Mouse (Mus musculus): ENCODE results near the gene H13. TPM values are rescaled to one million over a fixed set of nuclear protein-coding genes. Genes with fewer than 3 reads are reported as not detected.
A peak's percentile ranks its signal among the peaks of the same experiment; 100 is the strongest.

Gene H13
- polyA plus RNA-seq, 1 experiment from 2014 or later, result 88.6 TPM

DNA sequence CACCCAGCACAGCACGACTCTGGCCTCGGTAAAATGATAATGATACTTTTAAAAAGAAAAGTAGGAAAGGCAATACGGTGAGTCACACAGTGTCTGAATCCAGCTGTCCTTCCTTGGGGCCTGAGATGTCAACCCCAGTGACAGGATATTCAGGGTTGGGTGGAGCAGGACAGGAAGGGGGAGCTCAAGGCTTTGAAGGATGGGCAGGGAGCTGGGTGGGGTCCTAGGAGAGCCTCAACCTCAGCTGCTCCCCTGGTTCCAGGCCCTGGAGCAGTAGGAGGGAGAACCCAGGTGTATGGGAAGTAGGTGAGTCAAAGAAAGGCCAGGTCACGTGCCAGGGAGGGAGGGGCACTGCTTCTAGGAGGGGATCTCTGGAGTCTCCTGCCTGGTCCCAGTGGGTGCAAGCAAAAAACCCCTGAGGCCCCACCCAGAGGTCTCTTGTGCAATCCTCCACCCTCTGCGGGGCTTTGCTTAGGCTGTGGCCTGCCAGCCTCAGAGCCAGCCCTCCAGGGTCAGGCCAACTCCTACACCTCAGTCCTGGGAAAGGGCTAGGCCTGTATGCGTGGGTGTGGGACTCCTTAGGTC lies 57.6 kb downstream of the H13 start:
- Histone ChIP-seq H3K4me1 (replicated peaks; ENCODE audit: control insufficient read depth, insufficient read depth, low read length) (peaks cover 34% of the 10 kb centered on the region), H3K27ac (ENCODE audit: low read depth, low read length) (peak overlapping the region; percentile 5; the same call in 1 of the 2 replicates), H3K36me3 (ENCODE audit: control insufficient read depth, insufficient read depth, low read length) (no peaks in the 10 kb centered on the region), H3K4me2 (no peak overlapping the region), H3K27me3 (replicated peaks; ENCODE audit: control insufficient read depth, insufficient read depth, low read length) (peaks cover 17% of the 10 kb centered on the region), H3K9ac (ENCODE audit: low read depth, low read length) (0 out of 2 replicates have a peak overlapping the region, but pooled peaks have one; percentile 20), H3K9me3 (ENCODE audit: control insufficient read depth, low read length) (no peaks in the 10 kb centered on the region), H3K4me3 (ENCODE audit: low read depth, low read length) (no peak overlapping the region)
- ATAC-seq (replicated peaks; ENCODE audit: low FRiP score) (no peak), DNase-seq (ENCODE audit: low spot score) (no peak)
- WGBS, result 45% methylated on average over 6 of the region's 6 CpGs

- H3K4me1 ChIP-seq (replicated peaks; ENCODE audit: control insufficient read depth, insufficient read depth, low read length), result peaks cover 34% of the 10 kb centered on the region
- H3K4me2 ChIP-seq, result no peak overlapping the region
- DNase-seq (ENCODE audit: low spot score), result no peak
- no peaks in the 10 kb centered on the region for H3K9me3 ChIP-seq (ENCODE audit: control insufficient read depth, low read length)
- peaks cover 17% of the 10 kb centered on the region for H3K27me3 ChIP-seq (replicated peaks; ENCODE audit: control insufficient read depth, insufficient read depth, low read length)
- H3K4me3 ChIP-seq (ENCODE audit: low read depth, low read length), result no peak overlapping the region
- peak overlapping the region; percentile 53 for H3K27ac ChIP-seq (ENCODE audit: low read depth, low read length)
- H3K9ac ChIP-seq (ENCODE audit: low read depth, low read length), result no peak overlapping the region
- 79% methylated on average over 14 of the region's 14 CpGs for WGBS
- ATAC-seq (replicated peaks; ENCODE audit: low FRiP score), result no peak
- H3K36me3 ChIP-seq (ENCODE audit: control insufficient read depth, insufficient read depth, low read length), result no peaks in the 10 kb centered on the region
Observed at GRCm38 (mm10) chr2:152727795-152728510, 58.7 kb downstream of the H13 start.

- Histone ChIP-seq H3K27me3 (replicated peaks; ENCODE audit: control insufficient read depth, insufficient read depth, low read length) (peaks cover 14% of the 10 kb centered on the region), H3K36me3 (ENCODE audit: control insufficient read depth, insufficient read depth, low read length) (no peaks in the 10 kb centered on the region), H3K27ac (ENCODE audit: low read depth, low read length) (peak overlapping the region; percentile 59), H3K9me3 (ENCODE audit: control insufficient read depth, low read length) (no peaks in the 10 kb centered on the region), H3K4me2 (no peak overlapping the region), H3K4me3 (ENCODE audit: low read depth, low read length) (no peak overlapping the region), H3K9ac (ENCODE audit: low read depth, low read length) (no peak overlapping the region), H3K4me1 (replicated peaks; ENCODE audit: control insufficient read depth, insufficient read depth, low read length) (peaks cover 34% of the 10 kb centered on the region)
- ATAC-seq (replicated peaks; ENCODE audit: low FRiP score) (no peak), DNase-seq (ENCODE audit: low spot score) (no peak)
- 69% methylated on average over 7 of the region's 7 CpGs for WGBS
Observed at GRCm38 (mm10) chr2:152728594-152728993, 59.3 kb downstream of the H13 start.

GRCm38 (mm10) chr2:152729013-152729635 lies 59.9 kb downstream of the H13 start:
- Histone ChIP-seq H3K36me3 (ENCODE audit: control insufficient read depth, insufficient read depth, low read length) (no peaks in the 10 kb centered on the region), H3K4me1 (replicated peaks; ENCODE audit: control insufficient read depth, insufficient read depth, low read length) (peaks cover 37% of the 10 kb centered on the region), H3K27me3 (replicated peaks; ENCODE audit: control insufficient read depth, insufficient read depth, low read length) (peaks cover 8% of the 10 kb centered on the region), H3K4me3 (ENCODE audit: low read depth, low read length) (no peak overlapping the region), H3K9me3 (ENCODE audit: control insufficient read depth, low read length) (no peaks in the 10 kb centered on the region), H3K4me2 (peak overlapping the region; percentile 2), H3K9ac (ENCODE audit: low read depth, low read length) (peak overlapping the region; percentile 52), H3K27ac (ENCODE audit: low read depth, low read length) (peak overlapping the region; percentile 63)
- peak; percentile 33 for ATAC-seq (replicated peaks; ENCODE audit: low FRiP score)
- 29% methylated on average over 8 of the region's 8 CpGs for WGBS
- no peak for DNase-seq (ENCODE audit: low spot score)

DNA sequence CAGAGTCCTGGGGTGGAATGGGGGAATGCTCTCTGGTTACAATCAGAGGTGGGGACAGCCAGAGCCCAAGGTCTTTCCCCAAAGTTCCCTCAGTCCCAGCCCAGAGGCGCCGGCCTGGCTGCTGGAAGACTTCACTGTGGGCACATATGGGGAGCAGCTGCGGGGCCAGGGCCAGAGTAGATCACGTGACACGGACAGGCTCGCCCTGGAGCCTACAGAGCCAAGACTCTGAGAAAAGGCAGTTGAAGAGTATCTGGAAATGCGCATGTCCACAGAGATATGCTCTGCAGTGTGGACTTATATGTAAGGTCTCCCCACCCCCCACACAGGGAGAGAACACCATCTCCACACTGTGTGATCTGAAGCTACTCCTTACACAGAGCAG lies 60.4 kb downstream of the H13 start:
- Histone ChIP-seq H3K4me2 (peak overlapping the region; percentile 2), H3K4me3 (ENCODE audit: low read depth, low read length) (no peak overlapping the region)
- WGBS, result 14% methylated on average over 7 of the region's 7 CpGs

GRCm38 (mm10) chr2:152733201-152733600 lies 63.9 kb downstream of the H13 start:
- no peak overlapping the region for H3K9ac ChIP-seq (ENCODE audit: low read depth, low read length)
- WGBS, result 80% methylated on average over 2 of the region's 2 CpGs
- H3K9me3 ChIP-seq (ENCODE audit: control insufficient read depth, low read length), result no peaks in the 10 kb centered on the region
- H3K27ac ChIP-seq (ENCODE audit: low read depth, low read length), result no peak overlapping the region
- ATAC-seq (replicated peaks; ENCODE audit: low FRiP score) (no peak), DNase-seq (ENCODE audit: low spot score) (no peak)
- H3K4me3 ChIP-seq (ENCODE audit: low read depth, low read length), result no peak overlapping the region
- peaks cover 48% of the 10 kb centered on the region for H3K4me1 ChIP-seq (replicated peaks; ENCODE audit: control insufficient read depth, insufficient read depth, low read length)
- H3K27me3 ChIP-seq (replicated peaks; ENCODE audit: control insufficient read depth, insufficient read depth, low read length), result no peaks in the 10 kb centered on the region
- H3K36me3 ChIP-seq (ENCODE audit: control insufficient read depth, insufficient read depth, low read length), result no peaks in the 10 kb centered on the region
- no peak overlapping the region for H3K4me2 ChIP-seq

More for the DNA sequence above, 60.4 kb downstream of the H13 start:
- ATAC-seq (replicated peaks; ENCODE audit: low FRiP score) (peak; percentile 68), DNase-seq (ENCODE audit: low spot score) (peak; percentile 61)
- Histone ChIP-seq H3K36me3 (ENCODE audit: control insufficient read depth, insufficient read depth, low read length) (no peaks in the 10 kb centered on the region), H3K9ac (ENCODE audit: low read depth, low read length) (peak overlapping the region; percentile 52), H3K27me3 (replicated peaks; ENCODE audit: control insufficient read depth, insufficient read depth, low read length) (peaks cover 7% of the 10 kb centered on the region), H3K27ac (ENCODE audit: low read depth, low read length) (peak overlapping the region; percentile 63), H3K4me1 (replicated peaks; ENCODE audit: control insufficient read depth, insufficient read depth, low read length) (peaks cover 41% of the 10 kb centered on the region), H3K9me3 (ENCODE audit: control insufficient read depth, low read length) (no peaks in the 10 kb centered on the region)

GRCm38 (mm10) chr2:152734501-152734900 lies 65.2 kb downstream of the H13 start:
- H3K27me3 ChIP-seq (replicated peaks; ENCODE audit: control insufficient read depth, insufficient read depth, low read length), result no peaks in the 10 kb centered on the region
- peak overlapping the region; percentile 64 for H3K27ac ChIP-seq (ENCODE audit: low read depth, low read length)
- H3K4me3 ChIP-seq (ENCODE audit: low read depth, low read length), result peak overlapping the region; percentile 78
- WGBS, result 20% methylated on average over 10 of the region's 10 CpGs
- peak overlapping the region; percentile 95 for H3K4me2 ChIP-seq
- H3K9ac ChIP-seq (ENCODE audit: low read depth, low read length), result peak overlapping the region; percentile 38; the same call in 1 of the 2 replicates
- ATAC-seq (replicated peaks; ENCODE audit: low FRiP score), result no peak
- peaks cover 48% of the 10 kb centered on the region for H3K4me1 ChIP-seq (replicated peaks; ENCODE audit: control insufficient read depth, insufficient read depth, low read length)
- no peak for DNase-seq (ENCODE audit: low spot score)
- H3K36me3 ChIP-seq (ENCODE audit: control insufficient read depth, insufficient read depth, low read length), result no peaks in the 10 kb centered on the region
- no peaks in the 10 kb centered on the region for H3K9me3 ChIP-seq (ENCODE audit: control insufficient read depth, low read length)

- Histone ChIP-seq H3K4me3 (ENCODE audit: low read depth, low read length) (peak overlapping the region; percentile 78), H3K4me2 (peak overlapping the region; percentile 95), H3K36me3 (ENCODE audit: control insufficient read depth, insufficient read depth, low read length) (no peaks in the 10 kb centered on the region), H3K27me3 (replicated peaks; ENCODE audit: control insufficient read depth, insufficient read depth, low read length) (no peaks in the 10 kb centered on the region), H3K4me1 (replicated peaks; ENCODE audit: control insufficient read depth, insufficient read depth, low read length) (peaks cover 46% of the 10 kb centered on the region), H3K9me3 (ENCODE audit: control insufficient read depth, low read length) (no peaks in the 10 kb centered on the region), H3K9ac (ENCODE audit: low read depth, low read length) (peak overlapping the region; percentile 38), H3K27ac (ENCODE audit: low read depth, low read length) (peak overlapping the region; percentile 73)
- WGBS, result 0% methylated on average over 28 of the region's 28 CpGs
- DNase-seq (ENCODE audit: low spot score), result peak; percentile 91
- ATAC-seq (replicated peaks; ENCODE audit: low FRiP score), result peak; percentile 48
Observed at GRCm38 (mm10) chr2:152734984-152735383, 65.7 kb downstream of the H13 start.

All from liver, embryonic 11.5 days (tissue).